Mouse (Mus musculus): ENCODE measurements around the gene Fsd1. TPM values are rescaled to one million over a fixed set of nuclear protein-coding genes. Genes with fewer than 3 reads are reported as not detected.

Gene Fsd1
- polyA plus RNA-seq, 1 experiment from 2014 or later, result 74.4 TPM

DNA sequence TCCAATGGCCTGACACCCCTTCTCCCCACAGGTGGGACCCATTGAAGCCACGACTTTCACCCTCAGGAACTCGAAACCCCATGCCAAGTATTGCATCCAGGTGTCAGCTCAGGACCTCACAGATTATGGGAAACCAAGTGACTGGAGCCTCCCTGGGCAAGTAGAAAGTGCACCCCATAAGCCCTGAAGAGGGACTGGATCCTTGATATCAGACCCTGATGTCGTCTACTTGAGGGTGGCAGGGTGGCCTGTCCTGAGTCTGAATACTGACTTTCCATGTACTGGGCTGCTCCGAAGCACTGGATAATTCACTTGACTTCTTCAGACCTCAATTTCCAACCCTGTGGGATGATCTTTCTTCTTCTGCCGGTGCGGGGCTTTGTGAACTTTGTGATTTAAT lies 29.7 kb upstream of the Fsd1 start:
- H3K4me3 ChIP-seq, result peak overlapping the region; percentile 62
- peaks cover 45% of the 10 kb centered on the region for H3K4me1 ChIP-seq
- no peak for DNase-seq (ENCODE audit: extremely low spot score, low spot score)
- peaks cover 19% of the 10 kb centered on the region for H3K27me3 ChIP-seq (ENCODE audit: poor library complexity, severe bottlenecking)
- H3K9me3 ChIP-seq, result no peaks in the 10 kb centered on the region
- H3K36me3 ChIP-seq (replicated peaks), result peaks cover 9% of the 10 kb centered on the region
- WGBS, result 41% methylated on average over 6 of the region's 6 CpGs
- 0 out of 2 replicates have a peak overlapping the region, but pooled peaks have one; percentile 11 for H3K27ac ChIP-seq

DNA sequence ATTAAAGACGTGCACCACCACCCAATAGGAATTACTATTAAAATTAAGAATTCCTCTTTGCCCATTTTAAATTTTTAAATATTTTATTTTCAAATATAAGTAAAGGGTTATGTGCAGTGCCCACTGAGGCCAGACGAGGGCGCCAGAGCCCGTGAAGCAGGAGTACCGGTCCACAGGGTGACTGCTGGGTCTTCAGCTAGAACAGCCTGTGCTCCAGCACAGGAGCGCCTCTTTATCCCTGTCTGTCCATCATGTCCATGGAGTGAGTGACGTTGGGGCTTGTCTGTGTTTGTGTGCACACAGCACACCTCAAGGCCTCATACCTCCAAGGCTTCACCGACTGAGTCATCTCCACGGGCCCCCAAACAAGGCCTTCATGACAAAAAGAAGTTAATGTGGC lies 29.1 kb upstream of the Fsd1 start:
- peak overlapping the region; percentile 62; the same call in 1 of the 2 replicates for H3K27ac ChIP-seq
- peak; percentile 70 for DNase-seq (ENCODE audit: extremely low spot score, low spot score)
- H3K36me3 ChIP-seq (replicated peaks), result peaks cover 15% of the 10 kb centered on the region
- H3K27me3 ChIP-seq (ENCODE audit: poor library complexity, severe bottlenecking), result peaks cover 19% of the 10 kb centered on the region
- 18% methylated on average over 9 of the region's 9 CpGs for WGBS
- H3K4me1 ChIP-seq, result peaks cover 45% of the 10 kb centered on the region
- no peaks in the 10 kb centered on the region for H3K9me3 ChIP-seq
- peak overlapping the region; percentile 19; the same call in 1 of the 2 replicates for H3K4me3 ChIP-seq

DNA sequence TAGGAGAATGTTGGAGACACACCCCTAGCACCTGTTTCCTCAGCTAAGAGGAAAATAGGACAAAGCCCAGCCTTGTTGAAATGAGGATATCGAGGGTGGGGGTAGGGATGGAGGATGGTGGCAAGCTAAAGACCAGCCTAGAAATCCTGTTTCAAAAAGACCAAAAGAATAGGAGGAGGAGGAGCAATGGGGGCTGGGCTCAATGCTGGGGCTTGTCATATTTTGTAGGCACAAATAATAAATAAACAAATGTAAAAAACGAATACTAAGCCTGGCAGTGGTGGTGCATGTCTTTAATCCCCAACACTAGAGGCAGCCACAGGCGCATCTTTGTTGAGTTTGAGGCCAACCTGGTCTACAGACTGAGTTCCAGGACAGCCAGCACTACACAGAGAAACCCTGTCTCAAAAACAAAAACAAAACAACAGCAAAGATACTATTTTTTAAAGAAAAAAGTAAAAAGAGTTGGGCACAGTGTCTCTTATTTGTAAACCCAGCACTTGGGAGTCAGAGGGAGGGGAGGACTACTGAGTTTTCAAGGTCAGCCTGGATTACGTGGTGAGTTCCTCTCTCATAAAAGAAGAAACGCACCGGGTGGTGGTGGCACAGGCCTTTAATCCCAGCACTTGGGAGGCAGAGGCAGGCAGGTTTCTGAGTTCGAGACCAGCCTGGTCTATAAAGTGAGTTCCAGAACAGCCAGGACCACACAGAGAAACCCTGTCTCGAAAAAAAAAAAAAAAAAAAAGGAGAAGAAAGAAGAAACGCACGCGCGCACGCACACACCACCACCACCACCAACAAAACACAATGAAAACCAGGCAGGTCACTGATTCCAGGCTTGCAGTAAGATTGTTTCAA lies 28.4 kb upstream of the Fsd1 start:
- Histone ChIP-seq H3K27me3 (ENCODE audit: poor library complexity, severe bottlenecking) (peaks cover 16% of the 10 kb centered on the region), H3K9me3 (no peaks in the 10 kb centered on the region), H3K4me3 (peak overlapping the region; percentile 63), H3K4me1 (peaks cover 45% of the 10 kb centered on the region), H3K36me3 (replicated peaks) (peaks cover 22% of the 10 kb centered on the region), H3K27ac (peak overlapping the region; percentile 91)
- 85% methylated on average over 13 of the region's 13 CpGs for WGBS
- DNase-seq (ENCODE audit: extremely low spot score, low spot score), result no peak

- Histone ChIP-seq H3K27ac (peak overlapping the region; percentile 91), H3K4me1 (peaks cover 45% of the 10 kb centered on the region), H3K27me3 (ENCODE audit: poor library complexity, severe bottlenecking) (peaks cover 16% of the 10 kb centered on the region), H3K9me3 (no peaks in the 10 kb centered on the region), H3K4me3 (peak overlapping the region; percentile 63), H3K36me3 (replicated peaks) (peaks cover 28% of the 10 kb centered on the region)
- no peak for DNase-seq (ENCODE audit: extremely low spot score, low spot score)
- 25% methylated on average over 2 of the region's 2 CpGs for WGBS
Observed at GRCm38 (mm10) chr17:55958584-55958886, 27.8 kb upstream of the Fsd1 start.

- DNase-seq (ENCODE audit: extremely low spot score, low spot score), result peak; percentile 93
- peaks cover 33% of the 10 kb centered on the region for H3K36me3 ChIP-seq (replicated peaks)
- H3K27ac ChIP-seq, result peak within 1 kb of the TSS; percentile 91
- H3K4me3 ChIP-seq, result peak within 1 kb of the TSS; percentile 63
- peaks cover 44% of the 10 kb centered on the region for H3K4me1 ChIP-seq
- H3K9me3 ChIP-seq, result no peaks in the 10 kb centered on the region
- under 1% methylated on average over 46 of the region's 46 CpGs for WGBS
- H3K27me3 ChIP-seq (ENCODE audit: poor library complexity, severe bottlenecking), result peaks cover 15% of the 10 kb centered on the region
Observed at GRCm38 (mm10) chr17:55958918-55959728, 27.2 kb upstream of the Fsd1 start, which contains the start of gene Yju2. TSS of gene Yju2 (plus strand) at chr17:55959099.

GRCm38 (mm10) chr17:55959946-55960740 lies 26.2 kb upstream of the Fsd1 start:
- Histone ChIP-seq H3K4me3 (peak overlapping the region; percentile 63), H3K4me1 (peaks cover 42% of the 10 kb centered on the region), H3K36me3 (replicated peaks) (peaks cover 44% of the 10 kb centered on the region), H3K27ac (peak overlapping the region; percentile 91; the same call in 1 of the 2 replicates), H3K27me3 (ENCODE audit: poor library complexity, severe bottlenecking) (peaks cover 4% of the 10 kb centered on the region), H3K9me3 (no peaks in the 10 kb centered on the region)
- WGBS, result 79% methylated on average over 10 of the region's 10 CpGs
- peak; percentile 14 for DNase-seq (ENCODE audit: extremely low spot score, low spot score)

DNA sequence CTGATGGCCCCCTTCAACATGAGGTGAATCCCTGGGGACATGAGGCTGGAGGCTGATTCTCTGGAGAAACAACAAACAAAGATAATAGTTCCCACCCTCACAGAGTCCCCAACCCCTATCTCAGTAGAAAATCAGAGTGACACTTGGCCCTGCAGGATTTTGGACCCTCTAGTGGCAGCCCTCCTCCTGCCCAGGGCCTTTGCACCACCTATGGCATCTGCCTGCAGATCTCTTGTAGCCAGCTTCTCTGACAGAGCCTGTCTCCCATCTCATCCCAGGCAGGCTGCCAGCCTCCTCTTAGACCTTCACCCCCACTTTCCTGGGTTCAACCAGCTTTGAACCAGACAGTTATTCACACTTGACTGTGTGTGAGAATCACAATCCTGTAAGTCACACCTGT lies 25.5 kb upstream of the Fsd1 start:
- Histone ChIP-seq H3K27ac (no peak overlapping the region), H3K4me1 (peaks cover 40% of the 10 kb centered on the region), H3K27me3 (ENCODE audit: poor library complexity, severe bottlenecking) (no peaks in the 10 kb centered on the region), H3K36me3 (replicated peaks) (peaks cover 50% of the 10 kb centered on the region), H3K9me3 (no peaks in the 10 kb centered on the region), H3K4me3 (no peak overlapping the region)
- DNase-seq (ENCODE audit: extremely low spot score, low spot score), result peak; percentile 5

- H3K36me3 ChIP-seq (replicated peaks), result peaks cover 58% of the 10 kb centered on the region
- DNase-seq (ENCODE audit: extremely low spot score, low spot score), result peak; percentile 11
Observed at GRCm38 (mm10) chr17:55961631-55962030, 24.7 kb upstream of the Fsd1 start.

GRCm38 (mm10) chr17:55963171-55963570 lies 23.1 kb upstream of the Fsd1 start:
- DNase-seq (ENCODE audit: extremely low spot score, low spot score), result no peak
- 93% methylated on average over 14 of the region's 14 CpGs for WGBS
- Histone ChIP-seq H3K4me1 (peaks cover 18% of the 10 kb centered on the region), H3K9me3 (no peaks in the 10 kb centered on the region), H3K4me3 (no peak overlapping the region), H3K27me3 (ENCODE audit: poor library complexity, severe bottlenecking) (no peaks in the 10 kb centered on the region), H3K27ac (no peak overlapping the region), H3K36me3 (replicated peaks) (peaks cover 74% of the 10 kb centered on the region)

More at GRCm38 (mm10) chr17:55961631-55962030, 24.7 kb upstream of the Fsd1 start:
- no peaks in the 10 kb centered on the region for H3K27me3 ChIP-seq (ENCODE audit: poor library complexity, severe bottlenecking)
- H3K4me1 ChIP-seq, result peaks cover 32% of the 10 kb centered on the region
- no peak overlapping the region for H3K27ac ChIP-seq
- no peak overlapping the region for H3K4me3 ChIP-seq
- 96% methylated on average over 7 of the region's 7 CpGs for WGBS
- no peaks in the 10 kb centered on the region for H3K9me3 ChIP-seq

DNA sequence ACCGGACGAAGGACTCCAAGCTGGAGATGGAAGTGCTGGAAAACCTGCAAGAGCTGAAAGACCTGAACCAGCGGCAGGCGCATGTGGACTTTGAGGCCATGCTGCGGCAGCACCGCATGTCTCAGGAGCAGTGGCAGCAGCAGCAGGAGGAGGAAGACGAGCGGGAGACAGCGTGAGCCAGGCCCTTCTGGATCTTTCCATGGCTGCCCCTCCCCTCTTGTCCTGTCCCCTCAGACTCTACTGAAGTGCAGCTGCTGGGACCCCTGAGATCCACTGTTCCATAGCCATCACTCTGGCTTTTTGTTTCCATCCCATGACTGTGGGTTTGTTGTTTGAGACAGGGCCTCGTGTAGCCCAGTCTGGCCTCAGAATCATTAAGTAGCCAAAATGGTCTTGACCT lies 21.8 kb upstream of the Fsd1 start:
- Histone ChIP-seq H3K36me3 (replicated peaks) (peaks cover 77% of the 10 kb centered on the region), H3K27me3 (ENCODE audit: poor library complexity, severe bottlenecking) (peaks cover 2% of the 10 kb centered on the region; the same call in 1 of the 2 replicates), H3K4me1 (peaks cover 24% of the 10 kb centered on the region), H3K4me3 (no peak overlapping the region), H3K27ac (no peak overlapping the region), H3K9me3 (no peaks in the 10 kb centered on the region)
- WGBS, result 93% methylated on average over 10 of the region's 10 CpGs
- no peak for DNase-seq (ENCODE audit: extremely low spot score, low spot score)

- no peak overlapping the region for H3K27ac ChIP-seq
- no peak overlapping the region for H3K4me3 ChIP-seq
- no peaks in the 10 kb centered on the region for H3K9me3 ChIP-seq
- peaks cover 77% of the 10 kb centered on the region for H3K36me3 ChIP-seq (replicated peaks)
- WGBS, result 85% methylated on average over 9 of the region's 9 CpGs
- no peak for DNase-seq (ENCODE audit: extremely low spot score, low spot score)
- peaks cover 24% of the 10 kb centered on the region for H3K4me1 ChIP-seq
- H3K27me3 ChIP-seq (ENCODE audit: poor library complexity, severe bottlenecking), result peaks cover 7% of the 10 kb centered on the region; the same call in 1 of the 2 replicates
Observed at GRCm38 (mm10) chr17:55964996-55965395, 21.3 kb upstream of the Fsd1 start.

- no peak overlapping the region for H3K4me3 ChIP-seq
- 93% methylated on average over 4 of the region's 4 CpGs for WGBS
- peaks cover 62% of the 10 kb centered on the region for H3K36me3 ChIP-seq (replicated peaks)
- no peak overlapping the region for H3K27ac ChIP-seq
- H3K9me3 ChIP-seq, result no peaks in the 10 kb centered on the region
- H3K4me1 ChIP-seq, result peaks cover 39% of the 10 kb centered on the region
- peaks cover 21% of the 10 kb centered on the region for H3K27me3 ChIP-seq (ENCODE audit: poor library complexity, severe bottlenecking)
- DNase-seq (ENCODE audit: extremely low spot score, low spot score), result no peak
Observed at GRCm38 (mm10) chr17:55967186-55967585, 19.1 kb upstream of the Fsd1 start.
